Mouse (Mus musculus) ovary, postnatal 14 days (tissue): ENCODE results near the gene Tef.
A peak's percentile ranks its signal among the peaks of the same experiment; 100 is the strongest.

Experiments used
- DNase-seq: peaks from one replicate; pipeline ENCODE4 v3.0.0; 2022; ENCODE audit warnings: low spot score

Tef gene

DNA sequence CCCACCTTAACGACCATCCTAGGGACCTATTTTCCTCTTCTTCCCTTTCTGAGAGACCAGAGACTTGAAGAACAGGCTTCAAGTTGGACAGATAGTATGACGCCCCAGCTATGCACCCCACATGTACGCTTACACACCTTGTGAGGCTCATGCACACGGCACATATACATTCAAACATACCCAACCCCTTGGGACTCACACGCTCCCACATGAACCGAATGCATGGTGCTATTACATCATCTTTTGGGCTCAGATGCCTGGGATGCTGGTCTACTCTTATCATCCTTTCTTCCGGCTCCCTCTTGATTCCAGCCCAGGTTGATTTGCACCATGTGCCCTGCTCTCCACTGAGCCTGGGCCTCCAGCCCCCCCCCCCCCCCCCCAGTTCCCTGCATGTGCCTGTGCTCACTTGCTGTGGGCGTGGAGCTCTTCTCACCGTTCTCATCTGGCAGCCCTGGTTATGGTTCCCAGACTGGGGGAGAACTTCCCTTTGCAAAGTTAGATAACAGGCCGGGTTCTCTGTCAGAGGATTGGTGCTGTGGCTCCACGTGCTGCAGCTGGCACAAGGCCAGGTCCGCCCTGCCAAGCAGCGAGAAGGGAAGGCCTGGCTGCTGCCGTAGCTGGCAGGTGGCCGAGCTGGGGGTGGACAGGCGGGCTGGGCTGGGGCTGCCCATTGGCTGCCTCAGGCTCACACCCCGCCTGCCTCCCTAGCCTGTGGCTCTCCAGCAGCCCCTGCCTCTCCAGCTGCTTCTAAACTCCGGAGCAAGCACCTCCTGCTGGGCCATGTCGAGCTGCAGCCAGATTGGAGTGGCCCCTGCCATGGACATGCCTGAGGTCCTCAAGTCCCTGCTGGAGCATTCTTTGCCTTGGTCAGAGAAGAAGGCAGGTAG lies at the start of gene Tef:
Gene Tef, plus strand, starts transcription at position 421 of the 890 bp plus-strand sequence.
- DNase-seq = peak; percentile 100

DNA sequence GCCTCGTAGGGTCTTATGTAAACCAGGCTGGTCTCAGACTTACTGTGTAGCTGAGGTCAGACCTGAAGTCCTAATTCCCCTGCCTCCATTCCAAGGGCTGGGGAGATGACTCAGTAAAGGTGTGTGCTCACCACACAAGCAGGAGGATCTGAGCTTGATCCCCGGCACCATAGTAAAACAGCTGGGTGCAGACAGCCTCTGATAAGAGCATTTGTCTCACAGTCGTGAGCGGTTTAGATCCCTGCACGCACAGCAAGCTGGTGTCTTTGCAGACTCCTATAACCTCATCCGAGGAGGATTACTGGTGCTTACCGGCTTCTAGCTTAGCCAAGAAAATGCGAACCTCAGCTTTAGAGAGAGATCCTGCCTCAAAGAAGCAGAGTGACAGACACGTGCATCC lies 48.6 kb upstream of the Tef start:
- no peak for DNase-seq

DNA sequence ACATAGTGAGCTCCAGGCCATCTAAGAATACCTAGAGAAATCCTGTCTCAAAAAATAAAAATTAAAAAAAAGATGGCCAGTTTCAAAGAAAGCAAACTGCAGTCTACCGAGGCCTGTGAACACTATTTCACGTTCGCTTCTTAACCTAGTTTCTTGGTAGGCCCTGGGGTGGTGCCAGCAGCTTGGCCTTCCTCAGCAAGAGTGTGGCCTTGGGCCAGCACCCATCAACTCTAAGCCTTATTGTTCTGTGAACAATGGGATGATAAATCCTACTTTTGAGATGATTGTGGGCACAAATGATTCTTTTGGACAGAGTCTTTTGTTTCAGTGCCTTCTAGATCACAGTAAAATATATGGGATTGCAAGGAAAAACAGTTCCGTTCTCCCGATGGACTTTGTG lies 43.5 kb upstream of the Tef start:
- DNase-seq = no peak

DNA sequence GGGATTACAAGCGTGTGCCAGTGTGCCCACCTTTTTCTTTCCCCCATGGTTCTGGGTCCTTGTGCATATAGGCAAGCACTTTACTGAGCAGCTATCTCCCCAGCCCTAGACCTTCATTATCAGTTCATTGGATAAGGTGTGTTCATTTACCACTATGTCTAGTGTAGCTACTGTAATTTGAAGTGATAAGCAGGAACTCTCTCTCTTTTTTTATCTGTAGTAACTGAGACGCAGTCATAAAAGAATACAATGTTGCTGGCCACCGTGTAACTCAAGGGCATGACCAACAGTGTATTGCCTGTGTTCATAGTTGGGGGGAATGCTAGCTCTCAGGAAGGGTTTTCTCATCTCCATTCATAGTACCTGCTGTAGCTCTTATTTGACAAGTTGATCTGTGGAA lies 42.7 kb upstream of the Tef start:
- no peak for DNase-seq

DNA sequence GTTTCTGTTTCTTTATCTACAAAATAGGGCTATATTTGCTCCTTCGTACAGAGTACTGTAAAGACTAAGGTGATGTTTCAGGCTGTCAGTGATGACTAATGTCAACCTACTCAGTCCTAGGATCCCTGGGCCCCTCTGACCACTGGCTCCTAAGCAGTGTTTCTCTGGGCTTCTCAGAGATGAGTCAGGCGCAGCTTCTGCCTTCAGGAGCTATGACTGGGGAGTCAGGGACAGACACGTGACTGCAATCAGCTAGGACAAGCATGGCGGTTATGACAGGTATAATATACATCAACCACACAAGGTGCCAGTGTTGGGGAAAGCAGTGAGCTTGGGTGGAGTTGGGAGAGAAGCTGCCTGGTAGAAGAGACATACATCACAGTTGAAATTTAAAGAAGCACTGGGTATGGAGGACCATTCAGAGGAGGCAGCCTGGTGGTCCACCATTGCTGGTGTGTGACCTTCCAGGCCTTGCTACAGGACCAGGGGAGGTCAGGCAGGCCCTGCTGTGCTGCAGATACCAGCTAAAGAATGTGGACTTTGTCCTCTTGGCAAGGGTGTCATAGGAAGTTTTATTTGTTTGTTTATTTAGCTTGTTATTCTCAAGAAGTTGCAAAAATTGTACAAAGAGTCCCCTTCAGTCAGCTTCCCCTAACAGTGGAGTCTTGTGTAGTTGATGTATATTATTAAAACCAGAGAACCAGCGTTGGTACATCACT lies 41.7 kb upstream of the Tef start:
- no peak for DNase-seq

DNA sequence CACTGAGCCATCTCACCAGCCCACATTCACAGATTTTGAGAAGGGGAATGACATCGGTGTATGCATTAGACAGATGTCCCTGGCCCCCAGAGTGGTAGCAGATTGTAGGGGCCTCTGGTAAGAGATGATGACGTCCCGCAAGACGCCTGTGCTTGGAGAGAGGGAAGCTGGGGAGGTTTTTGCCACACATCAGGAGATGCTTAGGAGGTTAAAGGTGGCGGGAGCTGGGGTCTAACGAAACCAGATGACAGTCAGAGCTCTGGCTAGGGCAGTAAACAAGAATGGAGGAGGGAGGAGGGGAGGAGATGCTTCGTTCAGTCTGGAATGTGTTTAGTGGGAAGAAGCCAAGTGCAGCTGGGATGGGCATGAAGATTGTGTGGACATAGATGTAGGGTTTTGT lies 40.8 kb upstream of the Tef start:
- DNase-seq = no peak

DNA sequence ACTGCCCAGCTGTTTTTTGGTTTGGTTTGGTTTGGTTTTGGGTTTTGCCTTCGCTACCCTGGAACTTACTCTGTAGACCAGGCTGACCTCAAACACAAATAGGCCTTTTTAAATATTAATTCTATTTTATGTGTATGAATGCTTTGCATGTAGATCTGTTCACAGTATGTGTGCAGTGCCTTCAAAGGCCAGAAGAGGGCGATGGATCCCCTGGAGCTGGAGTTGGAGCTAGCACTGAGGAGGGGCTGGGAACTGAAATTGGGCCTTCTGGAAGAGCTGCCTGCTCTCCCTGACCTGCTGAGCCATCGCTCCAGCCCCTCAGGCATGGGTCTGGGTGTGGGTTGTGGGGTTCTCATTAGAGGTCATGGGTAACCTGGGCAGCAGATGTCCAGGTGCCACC lies 40.3 kb upstream of the Tef start:
- DNase-seq = no peak

DNA sequence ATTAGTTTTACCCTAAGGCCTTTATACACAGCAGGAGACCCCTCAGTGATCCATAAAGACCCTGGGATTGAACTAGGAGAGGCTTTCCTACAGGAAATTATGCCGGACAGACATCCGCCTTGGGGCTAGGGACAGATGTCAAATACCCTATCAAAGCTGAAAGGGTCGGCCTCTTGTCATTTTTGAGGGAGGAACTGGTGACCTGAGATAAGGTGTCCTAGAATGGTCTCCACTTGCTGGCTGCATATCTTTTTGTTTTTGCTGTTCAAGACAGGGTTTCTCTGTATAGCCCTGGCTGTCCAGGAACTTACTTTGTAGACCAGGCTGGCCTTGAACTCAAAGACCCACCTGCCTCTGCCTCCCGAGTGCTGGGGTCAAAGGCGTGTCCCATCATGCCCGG lies 37.6 kb upstream of the Tef start:
- no peak for DNase-seq

DNA sequence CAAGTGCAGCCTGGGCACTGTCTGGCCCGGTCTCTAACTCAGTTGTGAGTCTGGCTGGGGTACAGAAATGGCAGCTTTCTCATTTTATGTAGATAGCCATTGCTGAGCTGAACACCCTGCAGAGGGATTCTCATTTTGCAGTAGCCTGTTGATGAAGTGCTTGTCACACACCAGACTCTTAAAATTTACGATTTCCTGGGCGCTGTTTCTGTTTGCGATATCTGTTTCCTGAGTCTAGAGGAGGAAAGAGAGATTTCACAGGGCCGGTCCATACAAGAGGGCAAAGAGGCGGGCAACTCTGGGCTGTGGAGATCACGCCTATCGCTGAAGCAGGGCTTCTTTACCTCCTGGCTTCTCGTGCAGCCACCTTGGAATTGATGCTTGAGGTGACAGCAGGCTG lies 36.6 kb upstream of the Tef start:
- no peak for DNase-seq

DNA sequence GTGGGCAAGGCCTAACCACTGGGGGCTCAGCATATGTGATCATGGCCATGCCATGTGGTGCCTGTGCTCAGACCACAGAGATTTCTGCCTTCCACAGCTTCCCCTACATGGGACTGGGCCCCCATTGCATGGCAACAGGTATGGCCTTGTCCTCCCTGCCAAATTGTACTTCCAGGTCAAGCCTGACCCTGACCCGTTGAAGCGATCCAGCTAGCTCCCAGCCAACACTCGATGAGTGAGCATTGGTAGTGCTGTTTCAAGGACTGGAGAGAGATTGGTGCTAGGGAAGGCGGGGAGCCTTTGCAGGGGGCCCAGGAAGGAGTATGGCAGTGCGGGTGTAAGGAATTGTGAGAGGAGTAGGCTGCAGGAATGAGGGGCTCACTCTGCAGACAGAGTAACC lies 35.8 kb upstream of the Tef start:
- DNase-seq = no peak

DNA sequence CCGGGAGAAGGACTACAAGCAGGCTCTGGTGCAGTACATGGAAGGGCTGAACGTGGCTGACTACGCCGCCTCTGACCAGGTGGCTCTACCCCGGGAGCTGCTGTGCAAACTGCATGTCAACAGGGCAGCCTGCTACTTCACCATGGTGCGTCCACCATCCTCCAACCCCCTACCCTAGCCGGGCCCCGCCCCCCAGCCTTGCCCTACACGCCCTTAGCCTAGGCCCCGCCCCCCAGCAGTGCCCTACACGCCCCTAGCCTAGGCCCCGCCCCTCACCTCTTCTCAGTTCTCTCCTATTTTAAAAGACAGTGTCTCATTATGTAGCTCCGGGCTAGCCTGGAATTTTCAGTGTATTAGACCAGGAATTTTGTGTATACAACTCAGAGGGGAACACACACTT lies 33.2 kb upstream of the Tef start:
- DNase-seq = no peak

DNA sequence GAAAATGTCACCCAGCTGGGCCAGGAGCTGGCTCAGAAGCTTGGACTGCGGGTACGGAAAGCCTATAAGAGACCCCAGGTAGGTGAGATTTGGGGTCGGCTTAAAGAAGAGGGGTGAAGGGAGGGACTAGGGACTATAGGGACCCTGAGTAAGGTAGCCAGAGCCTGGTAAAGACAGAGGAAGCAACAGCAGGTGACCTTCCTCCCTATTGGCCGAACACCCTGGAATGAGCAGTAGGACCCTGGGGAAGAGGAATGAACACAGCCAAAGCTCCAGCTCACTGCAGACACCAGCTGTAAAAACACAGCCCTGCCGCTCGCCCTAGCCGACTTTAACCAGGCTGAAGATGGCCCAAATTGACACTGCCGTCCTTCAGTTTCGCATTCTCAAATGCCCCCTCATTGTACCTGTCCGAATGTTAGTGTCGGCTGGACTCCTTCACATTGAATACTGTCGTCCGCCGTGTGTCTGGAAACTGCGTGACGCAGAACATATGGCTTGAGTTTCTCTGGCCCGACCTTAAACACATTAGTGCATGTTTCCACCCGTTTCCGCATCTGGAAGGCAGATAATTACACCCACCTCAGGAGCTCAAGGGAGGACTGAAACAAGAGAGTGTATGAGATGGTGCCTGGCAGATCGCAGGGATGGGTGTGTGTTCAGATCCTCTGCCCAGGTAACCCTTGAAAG lies 29.6 kb upstream of the Tef start:
- DNase-seq = no peak

DNA sequence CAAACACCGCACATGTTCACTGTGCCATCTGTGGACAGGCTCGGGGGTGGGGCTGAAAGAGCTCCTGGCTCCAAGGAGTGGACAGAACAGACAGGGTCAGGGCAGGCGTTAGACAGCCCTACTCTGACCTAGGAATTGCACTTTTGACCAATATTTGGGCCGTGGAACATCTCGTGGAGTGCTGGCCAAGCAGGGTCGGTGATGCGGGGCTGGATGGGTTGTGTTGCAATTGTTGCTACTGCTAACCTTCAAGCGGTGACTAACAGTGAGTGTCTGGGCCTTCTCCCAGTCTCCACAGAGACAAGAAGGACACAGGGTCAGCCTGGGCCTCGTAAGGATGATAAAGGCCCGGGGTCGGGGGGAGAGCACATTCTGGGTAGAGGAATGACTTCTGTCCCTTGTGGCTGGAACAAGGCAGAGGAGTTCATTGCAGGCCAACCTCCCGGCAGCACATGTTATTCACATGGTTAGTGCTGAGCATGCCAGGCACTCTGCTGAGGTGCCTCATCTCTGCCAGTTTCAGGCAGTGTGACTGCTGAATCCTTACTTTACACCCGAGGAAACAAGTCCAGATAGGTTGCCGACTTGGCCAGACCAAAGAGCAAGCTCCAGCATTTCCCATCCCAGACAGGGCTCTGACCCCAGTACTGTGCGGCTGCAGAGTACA lies 27.6 kb upstream of the Tef start:
- no peak for DNase-seq

DNA sequence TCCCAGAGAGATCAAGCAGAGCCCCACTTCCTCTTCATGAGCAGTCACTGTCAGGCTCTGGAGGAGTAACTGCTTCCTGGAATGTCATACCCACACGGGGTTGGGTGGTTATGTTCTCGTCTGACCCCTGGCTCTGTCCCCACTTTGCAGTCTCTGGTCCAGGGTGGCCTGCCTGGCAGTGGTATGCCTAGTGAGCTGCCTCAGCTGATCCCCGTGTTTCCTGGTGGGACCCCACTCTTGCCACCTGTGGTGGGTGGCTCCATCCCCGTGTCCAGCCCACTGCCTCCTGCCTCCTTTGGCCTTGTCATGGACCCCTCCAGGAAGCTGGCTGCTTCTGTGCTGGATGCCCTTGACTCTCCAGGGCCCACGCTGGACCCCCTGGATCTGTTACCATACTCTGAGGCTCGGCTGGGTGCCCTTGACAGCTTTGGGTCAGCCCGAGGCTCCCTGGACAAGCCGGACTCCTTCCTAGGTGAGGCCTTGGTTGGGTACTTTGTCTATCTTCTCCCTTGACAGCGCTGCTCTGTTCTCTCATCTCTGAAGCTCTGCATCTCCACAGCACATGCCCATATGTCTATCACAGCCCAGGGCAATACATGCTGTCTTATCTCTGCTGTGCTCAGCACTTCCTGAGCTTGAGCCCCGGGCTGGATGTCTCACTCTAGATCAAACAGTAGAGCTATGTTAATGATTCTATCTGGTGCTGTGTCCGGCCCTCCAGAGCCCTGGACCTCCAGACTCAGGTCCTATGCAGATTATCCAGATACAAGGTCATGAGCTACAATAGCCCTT lies 25.4 kb upstream of the Tef start:
- DNase-seq = no peak

DNA sequence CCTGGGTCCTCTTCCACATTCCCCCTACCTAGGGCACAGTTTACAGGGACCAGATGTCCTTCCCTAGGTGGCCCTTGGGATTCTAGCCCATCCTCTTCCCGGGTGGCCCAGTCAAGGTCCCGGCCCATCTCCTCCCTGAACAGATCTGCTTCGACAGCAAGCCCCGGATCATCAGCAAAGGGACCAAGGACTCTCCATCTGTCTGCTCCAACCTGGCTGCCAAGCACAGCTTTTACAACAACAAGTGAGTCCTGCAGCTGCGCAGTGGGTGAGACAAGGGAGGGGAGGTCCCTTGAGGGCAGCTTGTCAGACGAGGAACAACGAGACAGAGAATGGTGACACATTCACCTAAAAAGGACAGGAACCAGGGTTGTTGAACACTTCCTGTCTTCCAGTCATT lies 20.4 kb upstream of the Tef start:
- DNase-seq = no peak

DNA sequence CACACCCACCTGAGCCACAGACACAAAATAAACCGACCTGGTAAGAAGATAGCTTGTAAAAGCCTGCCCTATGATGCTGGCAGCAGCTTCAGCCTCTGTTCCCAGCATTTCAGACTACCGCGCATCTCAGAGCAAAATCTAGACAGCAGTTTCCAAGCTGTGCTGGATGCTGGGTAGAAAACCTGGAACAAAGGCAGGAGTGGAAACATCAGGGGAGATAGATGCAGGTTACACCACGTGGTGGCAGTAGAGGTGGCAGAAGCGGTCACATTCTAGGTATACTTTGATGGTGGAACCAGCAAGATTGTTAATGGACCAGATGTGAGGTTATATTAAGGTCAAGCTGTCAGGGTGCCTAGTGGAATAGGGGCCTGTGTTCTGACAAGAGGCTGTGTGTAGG lies 17.5 kb upstream of the Tef start:
- no peak for DNase-seq

DNA sequence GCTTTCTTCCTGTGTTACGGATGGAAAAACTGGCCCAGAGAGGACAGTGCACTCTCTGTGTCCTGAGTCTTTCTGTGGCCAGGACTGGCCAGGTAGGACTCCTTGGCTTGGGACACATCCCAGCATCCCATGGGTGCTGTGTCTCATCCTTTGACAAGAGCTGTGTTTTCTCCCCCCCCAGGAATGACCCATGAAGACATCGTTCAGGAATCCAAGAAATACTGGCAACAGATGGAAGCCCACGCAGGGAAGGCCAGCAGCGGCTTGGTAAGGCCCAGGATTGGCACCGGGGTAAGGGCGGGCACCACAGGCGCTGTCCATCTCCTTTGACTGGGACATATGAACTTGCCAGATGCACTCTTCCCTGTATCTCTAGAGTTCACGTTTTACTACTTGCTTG lies 16.5 kb upstream of the Tef start:
- DNase-seq = no peak

DNA sequence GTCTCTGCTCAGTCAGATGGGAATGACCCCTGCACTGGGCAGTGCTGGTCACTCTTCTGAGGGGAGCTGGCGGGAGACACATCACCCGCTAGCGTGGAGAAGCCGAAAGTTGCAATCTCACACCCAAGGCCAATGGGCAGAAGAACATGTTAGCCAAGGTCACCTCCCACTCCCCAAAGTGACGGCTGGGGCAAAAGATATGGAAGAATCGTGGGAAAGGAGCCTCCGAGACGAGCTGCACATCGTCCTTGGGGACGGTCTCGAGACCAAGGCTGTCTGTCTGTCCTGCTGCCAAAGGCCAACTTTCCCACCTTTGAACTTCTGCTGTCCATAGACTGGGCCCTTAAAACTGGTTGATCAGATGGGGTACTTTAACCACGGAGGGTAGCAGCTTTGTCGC lies 14.7 kb upstream of the Tef start:
- DNase-seq = no peak

DNA sequence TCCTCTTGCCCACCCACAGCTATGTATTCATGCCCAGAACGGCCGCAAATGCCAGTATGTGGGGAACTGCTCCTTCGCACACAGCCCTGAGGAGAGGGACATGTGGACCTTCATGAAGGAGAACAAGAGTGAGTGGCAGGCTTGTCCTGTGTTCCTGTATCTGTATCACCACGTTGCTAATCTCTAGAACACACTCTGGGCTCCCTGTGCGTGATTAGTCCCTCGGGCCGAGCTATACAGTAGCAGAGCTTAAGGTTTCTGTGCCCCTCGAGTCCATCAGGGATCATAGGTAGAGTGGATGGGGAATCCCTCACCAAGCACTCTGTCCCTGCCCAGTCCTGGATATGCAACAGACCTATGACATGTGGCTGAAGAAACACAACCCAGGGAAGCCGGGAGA lies 9.8 kb upstream of the Tef start:
- DNase-seq = no peak

DNA sequence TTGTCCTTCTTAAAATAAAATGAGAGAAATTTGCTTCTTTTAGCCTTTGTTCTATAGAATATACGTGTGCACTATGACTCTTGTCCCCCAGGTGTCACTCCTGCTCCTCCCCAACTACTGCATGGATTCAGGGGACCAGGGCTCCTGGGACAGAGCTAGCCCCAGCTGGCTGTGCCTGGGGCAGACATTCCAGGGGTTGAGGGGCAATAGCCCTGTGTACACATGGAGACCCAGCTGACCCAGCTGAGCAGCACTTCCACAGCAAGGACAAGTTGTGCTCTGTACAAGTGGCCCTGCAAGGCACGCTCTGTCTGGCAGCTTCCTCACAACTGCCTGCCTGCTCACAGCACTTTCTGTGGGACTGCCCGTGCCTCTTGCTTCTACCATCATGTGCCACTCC lies 6.0 kb upstream of the Tef start:
- DNase-seq = no peak

DNA sequence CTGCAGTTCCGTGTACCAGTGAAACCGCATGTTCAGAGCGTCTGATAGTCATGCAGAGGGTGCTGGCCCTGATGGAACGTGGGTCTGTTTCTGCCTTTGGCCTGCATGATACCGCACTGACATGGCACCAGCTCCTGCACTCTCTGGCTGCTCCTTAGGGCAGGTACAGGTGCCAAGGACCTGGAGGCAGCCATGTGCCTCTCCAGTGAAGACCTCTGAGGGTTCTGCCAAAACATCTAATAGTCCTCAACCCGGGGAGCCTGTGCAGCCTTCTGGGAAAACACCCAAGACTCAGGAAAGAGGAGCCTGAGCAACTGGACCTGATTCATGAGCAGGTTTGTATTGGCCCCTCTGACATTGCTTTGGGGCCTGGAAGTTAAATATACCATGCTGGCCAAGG lies 4.4 kb upstream of the Tef start:
- DNase-seq = no peak

DNA sequence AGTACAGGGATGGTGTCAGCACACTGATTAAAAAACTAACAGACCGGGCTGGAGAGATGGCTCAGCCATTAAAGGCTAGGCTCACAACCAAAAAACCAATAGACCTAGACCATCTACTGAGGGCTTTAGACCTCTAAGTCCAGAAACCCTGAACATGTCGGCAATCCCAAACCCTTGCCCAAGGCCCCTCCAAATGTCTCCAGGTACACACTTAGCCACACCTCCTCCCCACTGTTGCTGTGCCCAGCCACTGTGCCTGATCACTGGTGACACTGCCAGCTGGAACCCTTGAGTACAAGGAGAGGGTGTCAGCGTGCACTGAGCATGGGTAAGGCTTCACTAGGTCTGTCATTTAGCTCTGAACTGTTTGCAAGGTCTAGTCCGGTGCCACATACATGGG lies 3.8 kb upstream of the Tef start:
- DNase-seq = no peak
